Mouse (Mus musculus): Measurements from ENCODE around the gene Tas2r102. TPM values are rescaled to one million over a fixed set of nuclear protein-coding genes. Genes with fewer than 3 reads are reported as not detected.

The Tas2r102 gene
- not detected in 2 replicates for polyA plus RNA-seq (2016; fragmentation: Nextera tagmentation; extraction: Ambion mirVana)

DNA sequence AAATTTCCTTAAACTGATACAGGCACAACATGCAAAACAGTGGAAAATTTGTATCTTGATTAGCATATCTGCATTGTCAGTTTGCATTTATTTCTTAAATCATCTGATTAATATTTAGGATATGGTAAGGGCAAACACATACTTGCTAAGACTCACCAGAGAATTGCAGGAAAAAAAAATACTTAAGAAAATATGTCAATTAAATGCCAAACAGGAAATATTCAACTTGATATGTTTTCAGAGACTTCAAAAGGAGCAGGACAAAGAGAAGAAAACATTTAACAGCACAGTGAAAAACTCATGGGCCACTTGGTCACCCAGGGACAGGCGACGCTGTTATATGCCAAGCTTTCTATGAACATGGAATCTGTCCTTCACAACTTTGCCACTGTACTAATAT, at the start of gene Tas2r102:
Gene Tas2r102, plus strand, starts transcription at position 301 of the 400 bp plus-strand sequence.
- no peak for ATAC-seq (ENCODE audit: low FRiP score)
- Histone ChIP-seq H3K36me3 (replicated peaks) (no peaks in the 10 kb centered on the region), H3K4me3 (replicated peaks) (no peak within 1 kb of the TSS), H3K9ac (no peak within 1 kb of the TSS), H3K27me3 (no peaks in the 10 kb centered on the region), H3K27ac (no peak within 1 kb of the TSS), H3K4me1 (no peaks in the 10 kb centered on the region), H3K4me2 (no peak within 1 kb of the TSS), H3K9me3 (no peaks in the 10 kb centered on the region)
- 93% methylated on average over 2 of the region's 2 CpGs for WGBS

DNA sequence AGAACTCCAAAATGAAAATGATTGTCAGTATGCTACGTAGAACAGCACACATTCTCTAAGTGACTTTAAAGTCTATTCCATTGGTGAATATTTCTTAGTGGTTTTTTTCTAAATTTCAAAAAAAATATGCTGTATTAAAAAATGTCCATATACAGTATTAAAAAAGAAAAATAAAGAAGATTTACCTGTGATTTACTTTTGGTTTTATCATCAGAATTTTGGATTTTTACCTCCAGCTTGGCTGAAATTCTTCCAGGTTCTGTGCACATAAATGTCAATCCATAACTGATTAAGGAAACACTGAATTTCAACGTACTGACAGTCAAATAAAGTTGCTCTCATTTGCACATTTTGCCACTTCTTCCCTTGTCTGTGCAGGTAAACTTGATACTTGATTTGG, 24.0 kb upstream of the Tas2r102 start, which contains the start of gene Tas2r115:
Gene Tas2r115, minus strand, starts transcription at position 101 of the 400 bp plus-strand sequence.
- 79% methylated on average over 2 of the region's 2 CpGs for WGBS
- Histone ChIP-seq H3K4me3 (replicated peaks) (no peak within 1 kb of the TSS), H3K4me2 (no peak within 1 kb of the TSS), H3K36me3 (replicated peaks) (no peaks in the 10 kb centered on the region), H3K4me1 (no peaks in the 10 kb centered on the region), H3K27ac (no peak within 1 kb of the TSS), H3K9me3 (no peaks in the 10 kb centered on the region), H3K27me3 (no peaks in the 10 kb centered on the region), H3K9ac (no peak within 1 kb of the TSS)
- no peak for ATAC-seq (ENCODE audit: low FRiP score)

DNA sequence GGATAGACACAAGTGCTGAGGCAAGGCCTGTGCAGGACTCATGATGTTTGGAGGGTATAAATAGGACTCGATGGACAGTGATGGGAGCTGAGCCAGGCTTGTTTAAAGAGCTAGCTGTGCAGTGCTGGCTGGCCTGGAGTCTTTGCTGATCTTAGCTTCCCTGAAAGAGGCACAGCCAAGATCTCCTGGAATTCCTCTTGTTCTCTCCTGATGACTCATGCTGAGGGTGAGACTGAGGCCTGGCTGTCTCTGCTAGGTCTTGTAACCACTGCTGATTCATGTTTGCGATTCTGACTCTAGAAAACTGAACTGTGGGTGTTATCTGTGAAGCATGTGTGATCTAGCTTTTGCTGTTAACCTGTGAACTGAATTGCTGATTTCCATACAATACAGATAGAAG, 11.7 kb upstream of the Tas2r102 start:
- Histone ChIP-seq H3K27ac (no peak overlapping the region), H3K4me2 (no peak overlapping the region), H3K4me1 (no peaks in the 10 kb centered on the region), H3K9ac (no peak overlapping the region), H3K27me3 (no peaks in the 10 kb centered on the region), H3K9me3 (no peaks in the 10 kb centered on the region), H3K36me3 (replicated peaks) (no peaks in the 10 kb centered on the region), H3K4me3 (replicated peaks) (no peak overlapping the region)
- 87% methylated on average over 2 of the region's 2 CpGs for WGBS
- ATAC-seq (ENCODE audit: low FRiP score) = no peak

DNA sequence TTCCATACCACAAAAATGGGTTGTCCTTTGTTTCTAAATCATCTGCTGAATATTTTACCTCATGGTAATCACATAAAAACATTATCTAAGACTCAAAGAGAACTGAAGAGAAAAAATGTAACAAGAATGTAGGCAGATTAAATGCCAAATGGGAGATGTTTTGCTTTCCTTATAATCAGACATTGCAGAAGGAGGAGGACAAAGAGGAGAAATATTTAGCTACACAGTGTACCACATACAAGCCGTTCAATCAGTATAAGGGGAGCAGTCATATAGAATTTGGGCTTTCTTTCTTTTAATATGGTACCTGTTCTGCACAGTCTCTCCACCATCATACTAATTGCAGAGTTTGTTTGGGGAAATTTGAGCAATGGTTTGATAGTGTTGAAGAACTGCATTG, 7.5 kb upstream of the Tas2r102 start, which contains the start of gene Tas2r124:
Gene Tas2r124, plus strand, starts transcription at position 301 of the 400 bp plus-strand sequence.
- no peak within 1 kb of the TSS for H3K27ac ChIP-seq
- H3K4me3 ChIP-seq (replicated peaks) = no peak within 1 kb of the TSS
- no peak within 1 kb of the TSS for H3K9ac ChIP-seq
- H3K36me3 ChIP-seq (replicated peaks) = no peaks in the 10 kb centered on the region
- no peak within 1 kb of the TSS for H3K4me2 ChIP-seq
- H3K9me3 ChIP-seq = no peaks in the 10 kb centered on the region
- H3K4me1 ChIP-seq = no peaks in the 10 kb centered on the region
- ATAC-seq (ENCODE audit: low FRiP score) = no peak
- 81% methylated on average over 1 of the region's 1 CpGs for WGBS
- no peaks in the 10 kb centered on the region for H3K27me3 ChIP-seq

DNA sequence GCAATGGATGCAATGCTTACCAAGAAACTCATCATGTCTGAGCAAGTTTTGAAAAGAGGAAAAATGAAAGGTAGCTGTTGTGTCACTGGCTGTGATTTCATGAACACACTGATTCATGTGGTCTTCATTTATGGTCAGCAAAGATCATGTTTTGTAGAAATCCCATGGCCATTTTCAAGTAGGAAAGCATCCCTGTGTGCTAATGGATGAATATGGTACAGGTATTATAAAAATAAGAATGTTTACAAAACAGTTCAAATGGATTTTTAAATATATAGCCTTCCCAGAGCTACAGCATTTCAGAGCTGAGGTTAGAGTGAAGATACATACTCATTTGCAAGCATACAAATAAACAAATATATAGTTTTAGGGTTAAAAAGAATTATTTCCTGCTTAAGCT, 16.1 kb downstream of the Tas2r102 start, which contains the start of gene Tas2r136:
Gene Tas2r136, minus strand, starts transcription at position 101 of the 400 bp plus-strand sequence.
- H3K4me2 ChIP-seq = no peak within 1 kb of the TSS
- H3K36me3 ChIP-seq (replicated peaks) = no peaks in the 10 kb centered on the region
- no peak within 1 kb of the TSS for H3K27ac ChIP-seq
- ATAC-seq (ENCODE audit: low FRiP score) = no peak
- no peaks in the 10 kb centered on the region for H3K27me3 ChIP-seq
- no peaks in the 10 kb centered on the region for H3K9me3 ChIP-seq
- no peak within 1 kb of the TSS for H3K9ac ChIP-seq
- no peak within 1 kb of the TSS for H3K4me3 ChIP-seq (replicated peaks)
- H3K4me1 ChIP-seq = no peaks in the 10 kb centered on the region

DNA sequence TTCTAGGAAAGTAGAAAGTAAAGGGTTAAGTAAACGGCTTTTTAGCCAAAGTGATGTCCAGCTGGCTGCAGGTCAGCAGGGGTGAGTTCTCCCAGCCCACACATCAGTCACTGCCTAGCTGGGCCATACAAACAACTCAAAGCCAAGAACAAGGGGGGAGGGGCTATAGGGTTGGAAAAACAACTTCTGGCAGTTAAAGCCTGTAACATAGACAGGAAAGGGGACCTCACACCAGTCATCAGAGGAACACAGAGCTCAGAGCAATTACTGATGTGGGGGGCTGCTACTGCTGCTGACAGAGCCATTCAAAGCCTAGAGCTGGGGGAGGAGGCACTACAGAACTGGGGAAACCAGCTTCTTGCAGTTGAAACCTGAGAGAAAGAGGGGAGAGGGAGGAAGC, 33.5 kb downstream of the Tas2r102 start:
- H3K27ac ChIP-seq = no peak overlapping the region
- H3K9me3 ChIP-seq = peaks cover 5% of the 10 kb centered on the region
- H3K9ac ChIP-seq = no peak overlapping the region
- no peaks in the 10 kb centered on the region for H3K27me3 ChIP-seq
- H3K4me2 ChIP-seq = no peak overlapping the region
- no peaks in the 10 kb centered on the region for H3K36me3 ChIP-seq (replicated peaks)
- no peaks in the 10 kb centered on the region for H3K4me1 ChIP-seq
- ATAC-seq (ENCODE audit: low FRiP score) = no peak
- WGBS = 44% methylated on average over 1 of the region's 1 CpGs
- H3K4me3 ChIP-seq (replicated peaks) = no peak overlapping the region

DNA sequence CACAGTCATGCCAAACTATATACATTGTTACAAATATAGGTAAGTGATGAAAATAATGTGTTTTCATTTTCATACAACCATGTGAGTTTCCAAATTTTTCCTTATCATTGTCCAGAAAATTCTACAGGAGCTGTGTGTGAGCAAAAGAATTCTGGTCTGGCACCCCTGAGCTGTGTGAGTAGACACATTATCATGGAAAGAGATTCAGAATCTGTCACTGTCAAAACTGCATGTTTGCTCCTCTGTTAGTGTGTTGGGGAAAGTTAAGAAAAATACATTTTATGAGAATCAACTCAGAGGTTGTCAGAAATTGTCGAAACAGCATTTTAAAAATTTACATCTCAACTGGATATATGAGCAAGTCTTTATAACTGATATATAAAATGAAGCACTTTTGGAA, 40.6 kb downstream of the Tas2r102 start, which contains the start of gene Tas2r117:
Gene Tas2r117, plus strand, starts transcription at position 301 of the 400 bp plus-strand sequence.
- H3K36me3 ChIP-seq (replicated peaks) = no peaks in the 10 kb centered on the region
- no peak within 1 kb of the TSS for H3K9ac ChIP-seq
- no peaks in the 10 kb centered on the region for H3K9me3 ChIP-seq
- H3K4me3 ChIP-seq (replicated peaks) = no peak within 1 kb of the TSS
- H3K27ac ChIP-seq = no peak within 1 kb of the TSS
- H3K27me3 ChIP-seq = no peaks in the 10 kb centered on the region
- 91% methylated on average over 1 of the region's 1 CpGs for WGBS
- ATAC-seq (ENCODE audit: low FRiP score) = no peak
- no peaks in the 10 kb centered on the region for H3K4me1 ChIP-seq
- H3K4me2 ChIP-seq = no peak within 1 kb of the TSS

Other genes with a start within 250 kb of the Tas2r102 start
- gene Prh1, start 192.3 kb upstream of the Tas2r102 start, polyA plus RNA-seq (2016; fragmentation: Nextera tagmentation; extraction: Ambion mirVana) = not detected in 2 replicates
- gene Prp2, start 166.2 kb upstream of the Tas2r102 start, polyA plus RNA-seq (2016; fragmentation: Nextera tagmentation; extraction: Ambion mirVana) = not detected in 2 replicates
- not detected in 2 replicates for gene A630073D07Rik, start 110.6 kb upstream of the Tas2r102 start, polyA plus RNA-seq (2016; fragmentation: Nextera tagmentation; extraction: Ambion mirVana)
- not detected in 2 replicates for gene Tas2r120, start 105.2 kb upstream of the Tas2r102 start, polyA plus RNA-seq (2016; fragmentation: Nextera tagmentation; extraction: Ambion mirVana)
- not detected in 2 replicates for gene Tas2r121, start 61.1 kb upstream of the Tas2r102 start, polyA plus RNA-seq (2016; fragmentation: Nextera tagmentation; extraction: Ambion mirVana)
- not detected in 2 replicates for gene Tas2r122, start 50.2 kb upstream of the Tas2r102 start, polyA plus RNA-seq (2016; fragmentation: Nextera tagmentation; extraction: Ambion mirVana)
- not detected in 2 replicates for gene Tas2r115, start 24.1 kb upstream of the Tas2r102 start, polyA plus RNA-seq (2016; fragmentation: Nextera tagmentation; extraction: Ambion mirVana)
- not detected in 2 replicates for gene Tas2r124, start 7.4 kb upstream of the Tas2r102 start, polyA plus RNA-seq (2016; fragmentation: Nextera tagmentation; extraction: Ambion mirVana)
- gene Tas2r136, start 16.0 kb downstream of the Tas2r102 start, polyA plus RNA-seq (2016; fragmentation: Nextera tagmentation; extraction: Ambion mirVana) = not detected in 2 replicates
- gene Tas2r117, start 40.7 kb downstream of the Tas2r102 start, polyA plus RNA-seq (2016; fragmentation: Nextera tagmentation; extraction: Ambion mirVana) = not detected in 2 replicates
- not detected in 2 replicates for gene Tas2r123, start 85.0 kb downstream of the Tas2r102 start, polyA plus RNA-seq (2016; fragmentation: Nextera tagmentation; extraction: Ambion mirVana)
- gene Tas2r116, start 93.3 kb downstream of the Tas2r102 start, polyA plus RNA-seq (2016; fragmentation: Nextera tagmentation; extraction: Ambion mirVana) = not detected in 2 replicates
- not detected in 2 replicates for gene Tas2r110, start 105.9 kb downstream of the Tas2r102 start, polyA plus RNA-seq (2016; fragmentation: Nextera tagmentation; extraction: Ambion mirVana)
- not detected in 2 replicates for gene Tas2r113, start 130.9 kb downstream of the Tas2r102 start, polyA plus RNA-seq (2016; fragmentation: Nextera tagmentation; extraction: Ambion mirVana)
- not detected in 2 replicates for gene Tas2r125, start 147.5 kb downstream of the Tas2r102 start, polyA plus RNA-seq (2016; fragmentation: Nextera tagmentation; extraction: Ambion mirVana)
- gene Tas2r129, start 189.0 kb downstream of the Tas2r102 start, polyA plus RNA-seq (2016; fragmentation: Nextera tagmentation; extraction: Ambion mirVana) = not detected in 2 replicates
- gene Tas2r131, start 195.8 kb downstream of the Tas2r102 start, polyA plus RNA-seq (2016; fragmentation: Nextera tagmentation; extraction: Ambion mirVana) = not detected in 2 replicates
- gene Tas2r109, start 218.8 kb downstream of the Tas2r102 start, polyA plus RNA-seq (2016; fragmentation: Nextera tagmentation; extraction: Ambion mirVana) = not detected in 2 replicates